Mouse (Mus musculus) thymus, adult 2 months (tissue): Measurements from ENCODE around the gene Snrnp25. TPM values are rescaled to one million over a fixed set of nuclear protein-coding genes. Genes with fewer than 3 reads are reported as not detected.

Source experiments
- DNase-seq: peaks from one replicate; pipeline ENCODE4 v3.0.0; 2021
- H3K27ac ChIP-seq: fragments of 200-500 bp; 2 replicates; pipeline ENCODE4 v1.5.1; 2012; ENCODE audit warnings: low read length, control low read depth; ENCODE audit not compliant: control insufficient read depth, insufficient read depth
- H3K27me3 ChIP-seq: fragments of 200-500 bp; 2 replicates; pipeline ENCODE4 v1.6.1; 2012; ENCODE audit warnings: mild to moderate bottlenecking, low read length, moderate library complexity, mixed read lengths; ENCODE audit not compliant: control insufficient read depth, insufficient read depth
- H3K36me3 ChIP-seq: fragments of 200-500 bp; 2 replicates; pipeline ENCODE4 v1.6.1; 2012; ENCODE audit warnings: mild to moderate bottlenecking, low read length, moderate library complexity; ENCODE audit not compliant: control insufficient read depth, insufficient read depth
- H3K4me1 ChIP-seq: fragments of 200-500 bp; replicated peaks from 2 replicates; pipeline ENCODE4 v1.6.1; 2012; ENCODE audit warnings: low read length; ENCODE audit not compliant: control insufficient read depth, insufficient read depth
- H3K4me3 ChIP-seq: fragments of 200-500 bp; 2 replicates; pipeline ENCODE4 v1.5.1; 2012; ENCODE audit warnings: mild to moderate bottlenecking, low read length, control low read depth, moderate library complexity; ENCODE audit not compliant: control insufficient read depth, insufficient read depth
- CTCF ChIP-seq: fragments of 200-500 bp; IDR thresholded peaks from 2 replicates; pipeline ENCODE4 v1.5.1; 2012; ENCODE audit warnings: mild to moderate bottlenecking, control low read depth, low read length, moderate library complexity, borderline replicate concordance; ENCODE audit not compliant: control insufficient read depth, poor library complexity, insufficient read depth; ENCODE audit errors: extremely low read depth
- POLR2A ChIP-seq: fragments of 200-500 bp; IDR thresholded peaks from 2 replicates; pipeline ENCODE4 v1.6.1; 2012; ENCODE audit warnings: mild to moderate bottlenecking, low read length, control low read depth, moderate library complexity; ENCODE audit not compliant: control insufficient read depth, poor library complexity, insufficient read depth; ENCODE audit errors: extremely low read depth
- WGBS: fragments of 180-500 bp; shearing (Covaris S2); methylation state at CpG from one replicate; pipeline ENCODE4 v1.1.7; 2018; 5-methylcytosine and 5-hydroxymethylcytosine counted together
- polyA plus RNA-seq: library from polyadenylated mRNA; depleted of rRNA; stranded (reverse); fragments of >200 nt; gene quantifications from 2 replicates; pipeline ENCODE4 v1.2.3, GENCODE M21; 2012

The Snrnp25 gene
- polyA plus RNA-seq, 1 experiment, result 56.3 TPM

DNA sequence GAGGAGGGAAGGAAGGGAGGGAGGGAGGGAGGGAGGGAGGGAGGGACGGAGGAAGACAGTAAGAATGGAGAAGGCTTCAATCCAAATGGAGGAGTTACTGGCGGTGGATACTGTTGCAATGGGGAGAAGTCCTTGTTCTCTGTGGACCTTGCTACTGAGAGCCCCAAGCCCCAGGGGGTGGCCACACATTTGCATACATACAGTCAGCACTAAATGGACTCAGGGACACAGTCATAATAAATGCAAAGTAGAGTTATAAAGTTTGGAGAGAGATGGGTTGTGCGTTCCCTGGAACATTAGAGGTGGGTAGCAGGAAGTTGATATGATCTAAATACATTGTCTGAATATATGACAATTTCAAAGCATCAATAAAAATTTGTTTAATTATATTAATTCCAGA is 19.2 kb upstream of the Snrnp25 start:
- DNase-seq, result no peak
- no peak overlapping the region for H3K27ac ChIP-seq
- H3K4me1 ChIP-seq, result no peaks in the 10 kb centered on the region
- no peaks in the 10 kb centered on the region for H3K36me3 ChIP-seq
- WGBS, result 91% methylated on average over 3 of the region's 3 CpGs
- H3K27me3 ChIP-seq, result no peaks in the 10 kb centered on the region
- no peak for TF ChIP-seq CTCF
- no peak for TF ChIP-seq POLR2A
- no peak overlapping the region for H3K4me3 ChIP-seq

DNA sequence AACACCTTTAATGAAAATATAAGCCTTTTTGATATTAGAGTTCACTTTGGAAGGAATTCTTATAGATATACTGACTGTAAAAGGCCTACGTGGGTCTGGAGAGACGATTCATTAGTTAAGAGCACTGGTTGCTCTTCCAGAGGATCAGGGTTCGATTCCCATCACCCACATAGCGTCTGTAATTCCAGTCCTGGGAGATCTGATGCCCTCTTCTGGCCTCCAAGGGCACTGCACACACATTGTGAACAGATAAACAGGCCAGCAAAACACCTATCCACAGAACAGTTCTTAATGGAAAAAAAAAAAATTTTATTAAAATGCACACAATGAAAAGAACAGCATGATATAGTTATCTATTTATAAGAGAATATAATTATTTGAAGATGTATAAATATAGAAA is 18.0 kb upstream of the Snrnp25 start:
- no peaks in the 10 kb centered on the region for H3K4me1 ChIP-seq
- H3K27ac ChIP-seq, result no peak overlapping the region
- no peak overlapping the region for H3K4me3 ChIP-seq
- no peak for DNase-seq
- no peaks in the 10 kb centered on the region for H3K36me3 ChIP-seq
- H3K27me3 ChIP-seq, result no peaks in the 10 kb centered on the region
- 99% methylated on average over 4 of the region's 4 CpGs for WGBS
- TF ChIP-seq POLR2A, result no peak
- no peak for TF ChIP-seq CTCF

DNA sequence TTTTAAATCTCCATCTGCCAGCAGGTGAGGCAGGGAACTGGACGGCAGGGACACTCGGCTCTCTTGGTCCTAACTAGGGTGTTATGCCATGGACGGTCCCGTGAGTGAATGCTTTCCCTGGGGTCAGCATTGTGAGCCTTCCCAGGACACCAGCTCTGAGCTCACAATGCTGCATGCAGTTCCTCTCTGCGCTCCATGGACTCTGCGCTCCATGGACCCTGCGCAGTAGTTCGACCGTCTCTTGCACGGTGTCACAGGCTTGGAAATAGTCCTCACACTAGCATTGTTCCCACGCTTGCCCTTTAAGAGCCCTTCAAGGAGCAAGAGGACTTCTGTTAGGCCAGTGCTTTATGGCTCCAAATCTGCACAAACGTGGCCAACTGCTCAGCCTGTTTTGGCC is 16.3 kb upstream of the Snrnp25 start:
- Histone ChIP-seq H3K36me3 (no peaks in the 10 kb centered on the region), H3K27me3 (no peaks in the 10 kb centered on the region), H3K27ac (no peak overlapping the region), H3K4me3 (no peak overlapping the region), H3K4me1 (no peaks in the 10 kb centered on the region)
- WGBS, result 97% methylated on average over 12 of the region's 12 CpGs
- DNase-seq, result no peak
- TF ChIP-seq CTCF, result no peak
- no peak for TF ChIP-seq POLR2A

DNA sequence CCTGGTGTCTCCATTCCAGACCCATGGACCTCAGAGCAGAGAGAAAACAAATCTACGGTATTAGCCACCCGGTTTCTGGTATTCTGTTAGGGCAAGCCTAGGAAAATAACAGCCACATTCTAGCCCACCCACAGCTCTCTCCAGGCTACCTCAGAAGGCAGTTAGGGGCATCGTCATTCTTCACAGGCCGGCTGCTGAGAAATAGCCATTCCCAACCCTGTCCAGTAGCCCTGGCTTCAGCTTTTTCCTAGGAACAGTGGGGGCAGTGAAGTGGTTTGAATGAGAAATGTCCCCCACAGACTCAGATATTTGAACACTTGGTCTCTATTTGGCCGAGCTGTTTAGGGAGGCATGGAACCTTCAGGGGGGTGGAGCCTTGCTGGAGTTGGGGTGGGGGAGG is 15.8 kb upstream of the Snrnp25 start:
- Histone ChIP-seq H3K4me3 (no peak overlapping the region), H3K27me3 (no peaks in the 10 kb centered on the region), H3K27ac (no peak overlapping the region), H3K4me1 (no peaks in the 10 kb centered on the region), H3K36me3 (no peaks in the 10 kb centered on the region)
- DNase-seq, result no peak
- WGBS, result 91% methylated on average over 5 of the region's 5 CpGs
- TF ChIP-seq CTCF (no peak), POLR2A (no peak)

DNA sequence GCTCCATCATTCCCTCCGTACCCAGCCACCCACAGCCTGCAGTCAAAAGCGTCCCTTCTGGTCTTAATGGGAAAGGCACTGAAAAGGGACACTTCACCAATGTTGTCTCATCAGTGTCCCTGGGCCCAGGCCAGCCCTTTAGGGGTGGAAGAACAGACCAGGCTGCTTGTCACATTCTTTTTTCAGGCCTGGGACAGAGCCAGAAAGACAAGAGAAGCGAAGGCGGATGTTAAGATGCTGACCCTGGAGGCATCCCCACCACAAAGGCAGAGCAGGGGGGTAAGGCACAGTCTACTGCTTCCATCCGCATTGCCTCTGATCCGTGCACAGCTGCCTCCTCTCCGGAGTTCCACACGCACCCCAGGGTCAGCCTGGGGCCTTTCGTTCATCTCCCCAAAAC is 15.1 kb upstream of the Snrnp25 start:
- no peak overlapping the region for H3K27ac ChIP-seq
- no peaks in the 10 kb centered on the region for H3K36me3 ChIP-seq
- no peak overlapping the region for H3K4me3 ChIP-seq
- H3K27me3 ChIP-seq, result no peaks in the 10 kb centered on the region
- 94% methylated on average over 9 of the region's 9 CpGs for WGBS
- DNase-seq, result no peak
- peaks cover under 1% of the 10 kb centered on the region; the same call in 1 of the 2 replicates for H3K4me1 ChIP-seq
- no peak for TF ChIP-seq CTCF
- no peak for TF ChIP-seq POLR2A

DNA sequence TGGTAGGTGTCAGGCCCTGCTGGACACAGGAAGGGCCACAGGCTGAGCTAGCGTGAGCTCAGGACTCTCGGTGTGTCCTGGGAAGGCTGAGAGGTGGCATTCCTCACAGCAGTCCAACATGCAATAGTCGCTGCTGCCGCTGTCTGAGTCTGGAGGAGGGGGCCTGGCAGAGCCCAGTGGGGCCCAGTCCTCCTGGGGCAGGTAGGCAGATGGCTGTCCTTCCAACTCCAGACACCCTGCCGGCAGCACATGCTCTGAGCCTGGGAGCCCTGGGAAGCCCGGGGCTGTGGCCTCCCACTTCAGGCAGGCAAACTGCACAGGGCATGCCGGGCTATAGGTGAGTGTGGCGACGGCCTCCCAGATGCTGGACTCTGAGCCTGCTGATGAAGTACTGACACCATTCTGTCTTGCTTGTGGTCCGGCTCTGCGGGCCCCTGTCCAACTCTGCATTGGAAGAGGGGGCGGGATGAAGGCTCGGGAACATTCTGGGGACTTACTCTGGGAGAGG is 14.6 kb upstream of the Snrnp25 start:
- 96% methylated on average over 13 of the region's 13 CpGs for WGBS
- Histone ChIP-seq H3K27me3 (no peaks in the 10 kb centered on the region), H3K4me1 (peaks cover 5% of the 10 kb centered on the region), H3K27ac (no peak overlapping the region), H3K4me3 (no peak overlapping the region), H3K36me3 (no peaks in the 10 kb centered on the region)
- DNase-seq, result no peak
- TF ChIP-seq POLR2A (no peak), CTCF (no peak)

DNA sequence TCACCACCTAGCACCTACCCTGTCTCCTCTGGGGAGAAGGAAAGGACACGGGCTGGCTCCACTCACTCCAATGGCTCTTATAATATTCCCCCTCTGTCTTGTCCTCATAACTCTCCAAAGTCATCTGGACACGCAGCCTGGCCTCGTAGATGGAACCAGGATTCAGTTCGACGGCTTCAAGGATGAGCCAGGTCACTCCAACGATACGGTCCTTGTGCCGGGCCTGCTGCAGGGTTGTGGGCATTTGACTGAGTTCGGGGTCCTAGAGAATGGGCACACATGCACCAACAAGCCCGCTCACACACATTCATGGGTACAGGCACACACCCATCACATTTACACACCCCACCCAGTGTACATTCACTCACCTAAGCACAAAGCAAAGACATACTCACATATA is 12.1 kb upstream of the Snrnp25 start:
- Histone ChIP-seq H3K4me3 (no peak overlapping the region), H3K36me3 (no peaks in the 10 kb centered on the region), H3K27ac (no peak overlapping the region), H3K27me3 (no peaks in the 10 kb centered on the region), H3K4me1 (peaks cover 20% of the 10 kb centered on the region)
- DNase-seq, result no peak
- 97% methylated on average over 10 of the region's 10 CpGs for WGBS
- TF ChIP-seq CTCF (no peak), POLR2A (no peak)
